Mouse (Mus musculus): ENCODE data around the gene Il10ra. TPM values are rescaled to one million over a fixed set of nuclear protein-coding genes. Genes with fewer than 3 reads are reported as not detected.

Gene Il10ra
- total RNA-seq, 2 experiments from 2014 or later, result 3.0 to 4.1 TPM

GRCm38 (mm10) chr9:45212001-45212400 is 56.9 kb downstream of the Il10ra start:
- intact Hi-C loops (cut with DNase I), result no loop called here
- DNase-seq (ENCODE audit: low spot score in 2 of 2), result no peak

GRCm38 (mm10) chr9:45207015-45207743 is 61.8 kb downstream of the Il10ra start:
- intact Hi-C loops (cut with DNase I), result no loop called here
- DNase-seq (ENCODE audit: low spot score in 2 of 2), result no peak

- no peak for DNase-seq (ENCODE audit: low spot score in 2 of 2)
- intact Hi-C loops (cut with DNase I), result no loop called here
Measured at GRCm38 (mm10) chr9:45206121-45206520, 62.8 kb downstream of the Il10ra start.

- intact Hi-C loops (cut with DNase I), result no loop called here
Measured at GRCm38 (mm10) chr9:45205143-45205542, 63.8 kb downstream of the Il10ra start.

More at GRCm38 (mm10) chr9:45205143-45205542, 63.8 kb downstream of the Il10ra start:
- DNase-seq (ENCODE audit: low spot score in 2 of 2), result no peak

Small RNA genes lying within 50 kb of the gene (microRNA-seq; reads per million reads assigned to microRNA genes)
- gene Mir7086, result 0 reads per million in 2 experiments

Other genes with a start within 250 kb of the Il10ra start
- 1 to 10 TPM; 1.3 to 1.9 TPM for gene Mpzl2, start 229.3 kb downstream of the Il10ra start, total RNA-seq (2021)
- 1 to 10 TPM; 4.0 to 6.4 TPM for gene Mpzl3, start 214.0 kb downstream of the Il10ra start, total RNA-seq (2021)
- under 1 TPM; 0.87 to 0.89 TPM for gene Jaml, start 190.0 kb downstream of the Il10ra start, total RNA-seq (2021)
- gene Scn2b, start 151.4 kb downstream of the Il10ra start, total RNA-seq (2021), result 100 to 1,000 TPM; 245 to 264 TPM
- 100 to 1,000 TPM in 1 of 2 experiments, 10 to 100 TPM in 1; 26.7 to 103 TPM for gene Scn4b, start 130.8 kb downstream of the Il10ra start, total RNA-seq (2021)
- 1 to 10 TPM; 1.1 to 1.5 TPM for gene BC049352, start 87.1 kb downstream of the Il10ra start, total RNA-seq (2021)
- gene Tmprss4, start 65.1 kb downstream of the Il10ra start, total RNA-seq (2021), result under 1 TPM in 1 of 2 experiments, not detected in 1; 0.41 TPM
- not detected for gene Tmprss13, start 50.0 kb upstream of the Il10ra start, total RNA-seq (2021)
- gene Fxyd6, start 101.0 kb upstream of the Il10ra start, total RNA-seq (2021), result 100 to 1,000 TPM; 105 to 131 TPM
- gene Fxyd2, start 130.5 kb upstream of the Il10ra start, total RNA-seq (2021), result 10 to 100 TPM in 1 of 2 experiments, 1 to 10 TPM in 1; 7.2 to 13.1 TPM
- gene Dscaml1, start 157.5 kb upstream of the Il10ra start, total RNA-seq (2021), result 10 to 100 TPM; 51.1 to 51.7 TPM

Data from left cerebral cortex, postnatal 25 days (tissue).